Mouse (Mus musculus): Measurements from ENCODE around the gene Cav1. TPM values are rescaled to one million over a fixed set of nuclear protein-coding genes. Genes with fewer than 3 reads are reported as not detected.

Cav1 gene
- total RNA-seq (2023) = not detected

GRCm38 (mm10) chr6:17305954-17306601 is at the start of gene Cav1:
Gene Cav1, plus strand, starts transcription at chr6:17306335.

GRCm38 (mm10) chr6:17280939-17281756 is 25.0 kb upstream of the Cav1 start, which contains the start of gene Cav2:
Gene Cav2, plus strand, starts transcription at chr6:17281185.

Other genes with a start within 250 kb of the Cav1 start
- gene Tes, start 241.2 kb upstream of the Cav1 start, total RNA-seq (2023) = 10 to 100 TPM; 40.2 to 42.2 TPM
- 1 to 10 TPM; 1.2 to 3.9 TPM for gene Cav2, start 25.1 kb upstream of the Cav1 start, total RNA-seq (2023)
- 10 to 100 TPM; 14.7 to 18.0 TPM for gene Met, start 157.5 kb downstream of the Cav1 start, total RNA-seq (2023)

Data from neutrophil, adult 59 days (primary cell).